Mouse (Mus musculus): Measurements from ENCODE around the gene Zfp667. TPM values are rescaled to one million over a fixed set of nuclear protein-coding genes. Genes with fewer than 3 reads are reported as not detected.
"Not testable (repeated sequence)": the region's sequence is repeated elsewhere in the genome, so short reads cannot be mapped to it uniquely, and the experiment has no call there.

The Zfp667 gene
- total and polyA plus RNA-seq, 3 experiments, result 0.51 to 0.87 (median 0.58) TPM

- H3K36me3 ChIP-seq (replicated peaks in 1 of 2; ENCODE audit: control insufficient read depth in 1 of 2, insufficient read depth in 1 of 2, low read length in 1 of 2), result no peaks in the 10 kb centered on the region
- H3K27ac ChIP-seq (ENCODE audit: insufficient read depth, low read depth), result no peak overlapping the region
- DNase-seq (ENCODE audit: extremely low read depth), result no peak
- H3K4me3 ChIP-seq (replicated peaks in 1 of 3; ENCODE audit: low read depth in 2 of 3, low read length in 2 of 3, poor library complexity in 1 of 3), result no peak overlapping the region
- in situ Hi-C loops (cut with MboI; ENCODE audit: low pct_ligation_motif_present, low pct_unique_long_range_greater_than_20kb, low sequenced_read_pairs) (no loop called here), dilution Hi-C loops (cut with MboI; ENCODE audit: extremely low pct_ligation_motif_present, extremely low pct_unique_long_range_greater_than_20kb, low sequenced_read_pairs) (no loop called here)
- H3K9me3 ChIP-seq (replicated peaks; ENCODE audit: low read length), result peaks cover 4% of the 10 kb centered on the region
- H3K79me2 ChIP-seq (replicated peaks; ENCODE audit: control insufficient read depth, extremely low read depth, insufficient read depth, poor library complexity, severe bottlenecking), result no peaks in the 10 kb centered on the region
- no peak overlapping the region for H3K4me2 ChIP-seq (ENCODE audit: insufficient read depth, low read depth, poor library complexity, severe bottlenecking)
- TF ChIP-seq ZNF384 (IDR thresholded peaks at IDR 0.05; ENCODE audit: low read depth, low read length) (no peak), RCOR1 (conservative IDR thresholded peaks at IDR 0.05; ENCODE audit: low read depth, low read length) (no peak), CTCF (conservative IDR thresholded peaks at IDR 0.05 in 1 of 2, IDR thresholded peaks at IDR 0.05 in 1 of 2; ENCODE audit: low read depth in 2 of 2, low read length in 2 of 2) (no peak), JUN (IDR thresholded peaks at IDR 0.05; ENCODE audit: insufficient read depth, low read depth, low read length) (no peak), UBTF (IDR thresholded peaks at IDR 0.05; ENCODE audit: low read depth, low read length) (no peak), GABPA (IDR thresholded peaks at IDR 0.05; ENCODE audit: insufficient replicate concordance, low read depth, low read length) (no peak), IRF4 (IDR thresholded peaks at IDR 0.05; ENCODE audit: low read depth, low read length) (no peak), ZMIZ1 (IDR thresholded peaks at IDR 0.05; ENCODE audit: low read depth, low read length) (no peak), ETS1 (conservative IDR thresholded peaks at IDR 0.05; ENCODE audit: low read depth, low read length) (no peak), NRF1 (IDR thresholded peaks at IDR 0.05; ENCODE audit: low read depth, low read length) (no peak), RAD21 (IDR thresholded peaks at IDR 0.05; ENCODE audit: low read depth, low read length) (no peak), CHD1 (IDR thresholded peaks at IDR 0.05; ENCODE audit: low read depth, low read length) (no peak), USF2 (conservative IDR thresholded peaks at IDR 0.05; ENCODE audit: low read depth, low read length) (no peak), JUND (conservative IDR thresholded peaks at IDR 0.05; ENCODE audit: low read depth, low read length) (no peak)
- peaks cover 58% of the 10 kb centered on the region for H3K27me3 ChIP-seq (replicated peaks)
- no peak overlapping the region for H3K9ac ChIP-seq (ENCODE audit: insufficient read depth, low read depth)
- no peaks in the 10 kb centered on the region for H3K4me1 ChIP-seq (ENCODE audit: control insufficient read depth in 1 of 2, insufficient read depth in 2 of 2)
Observed at GRCm38 (mm10) chr7:6258232-6259220, 27.9 kb upstream of the Zfp667 start.

- H3K36me3 ChIP-seq (replicated peaks in 1 of 2; ENCODE audit: control insufficient read depth in 1 of 2, insufficient read depth in 1 of 2, low read length in 1 of 2); H3K9me3 ChIP-seq (replicated peaks; ENCODE audit: low read length); H3K27ac ChIP-seq (ENCODE audit: insufficient read depth, low read depth); dilution Hi-C loops (cut with MboI; ENCODE audit: extremely low pct_ligation_motif_present, extremely low pct_unique_long_range_greater_than_20kb, low sequenced_read_pairs); H3K79me2 ChIP-seq (replicated peaks; ENCODE audit: control insufficient read depth, extremely low read depth, insufficient read depth, poor library complexity, severe bottlenecking); H3K4me1 ChIP-seq (ENCODE audit: control insufficient read depth in 1 of 2, insufficient read depth in 2 of 2); DNase-seq (ENCODE audit: extremely low read depth); H3K4me3 ChIP-seq (replicated peaks in 1 of 3; ENCODE audit: low read depth in 2 of 3, low read length in 2 of 3, poor library complexity in 1 of 3); H3K4me2 ChIP-seq (ENCODE audit: insufficient read depth, low read depth, poor library complexity, severe bottlenecking); in situ Hi-C loops (cut with MboI; ENCODE audit: low pct_ligation_motif_present, low pct_unique_long_range_greater_than_20kb, low sequenced_read_pairs); H3K9ac ChIP-seq (ENCODE audit: insufficient read depth, low read depth): not testable (repeated sequence)
- H3K27me3 ChIP-seq (replicated peaks), result peaks cover 49% of the 10 kb centered on the region
Observed at GRCm38 (mm10) chr7:6260004-6260403, 26.4 kb upstream of the Zfp667 start.
